Mouse (Mus musculus): ENCODE data around the gene Grm7. TPM values are rescaled to one million over a fixed set of nuclear protein-coding genes. Genes with fewer than 3 reads are reported as not detected.

Grm7 gene
- polyA plus RNA-seq, 1 experiment from 2014 or later = 0.62 TPM

DNA sequence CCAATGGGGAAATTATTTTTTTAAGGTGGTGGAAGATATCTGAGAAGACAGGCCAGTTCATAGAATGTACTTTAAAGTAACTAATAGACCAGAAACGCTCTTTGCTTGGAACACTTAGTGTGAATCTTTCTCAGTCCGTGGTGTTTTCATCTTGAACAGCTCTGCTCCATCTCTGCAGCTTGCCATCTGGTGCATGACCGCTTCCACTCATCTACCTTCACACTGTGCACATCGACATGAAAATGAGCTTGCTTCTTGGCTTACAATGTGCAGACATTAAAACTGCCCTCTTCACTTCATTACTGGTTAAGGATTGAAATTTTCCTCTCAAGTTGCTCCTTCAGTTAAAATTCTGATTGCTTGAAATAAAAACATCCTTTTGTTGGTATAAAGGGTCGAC lies 854.2 kb downstream of the Grm7 start:
- Histone ChIP-seq H3K4me2 (no peak overlapping the region), H3K27me3 (ENCODE audit: control insufficient read depth, insufficient read depth, low read length) (no peaks in the 10 kb centered on the region), H3K27ac (ENCODE audit: low read depth, low read length) (no peak overlapping the region), H3K4me1 (ENCODE audit: control insufficient read depth, insufficient read depth, low read length) (no peaks in the 10 kb centered on the region), H3K4me3 (ENCODE audit: low read depth, low read length) (no peak overlapping the region), H3K36me3 (ENCODE audit: control insufficient read depth, insufficient read depth, low read length) (no peaks in the 10 kb centered on the region), H3K9ac (ENCODE audit: low read depth, low read length) (no peak overlapping the region), H3K9me3 (replicated peaks; ENCODE audit: control insufficient read depth, low read length) (no peaks in the 10 kb centered on the region)
- 78% methylated on average over 5 of the region's 5 CpGs for WGBS (ENCODE audit: insufficient replicate concordance)
- ATAC-seq (replicated peaks; ENCODE audit: insufficient number of reproducible peaks, low FRiP score, low TSS enrichment) = no peak

DNA sequence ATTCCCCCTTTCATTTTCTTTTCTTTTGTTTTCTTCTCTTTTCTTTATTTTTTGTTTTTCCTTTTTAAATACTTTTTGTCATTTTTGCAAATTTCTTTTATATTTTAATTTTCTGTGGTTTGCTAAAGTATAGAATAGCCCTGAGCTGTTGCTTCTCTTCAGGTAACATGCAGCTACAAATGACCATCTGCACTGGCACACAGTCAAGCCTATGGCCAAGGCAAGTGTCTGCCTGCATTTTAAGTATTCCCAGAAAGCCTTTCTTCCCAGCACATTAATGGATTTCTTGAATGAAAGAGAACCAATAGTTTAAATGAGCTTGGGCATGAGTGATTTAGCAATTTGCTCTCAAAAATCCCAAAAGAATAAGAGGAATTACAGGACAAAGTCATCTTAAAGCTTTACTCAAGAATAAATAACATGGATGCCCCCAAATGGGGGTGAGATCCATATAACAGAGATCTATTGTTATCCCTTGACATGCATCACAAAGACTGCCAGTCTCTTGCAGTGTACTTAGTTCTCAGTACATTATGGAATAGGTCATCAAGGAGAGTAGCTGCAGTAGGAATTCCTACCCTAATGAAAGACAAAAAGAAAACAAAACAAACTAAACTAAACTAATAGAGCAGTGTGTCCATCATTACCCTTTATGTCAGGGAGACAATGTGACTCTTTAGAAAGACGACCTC lies 865.5 kb downstream of the Grm7 start:
- H3K4me2 ChIP-seq = no peak overlapping the region
- H3K27ac ChIP-seq (ENCODE audit: low read depth, low read length) = no peak overlapping the region
- no peak for ATAC-seq (replicated peaks; ENCODE audit: insufficient number of reproducible peaks, low FRiP score, low TSS enrichment)
- WGBS (ENCODE audit: insufficient replicate concordance) = 83% methylated on average over 1 of the region's 1 CpGs
- H3K4me3 ChIP-seq (ENCODE audit: low read depth, low read length) = no peak overlapping the region
- H3K9me3 ChIP-seq (replicated peaks; ENCODE audit: control insufficient read depth, low read length) = no peaks in the 10 kb centered on the region
- H3K4me1 ChIP-seq (ENCODE audit: control insufficient read depth, insufficient read depth, low read length) = no peaks in the 10 kb centered on the region
- no peaks in the 10 kb centered on the region for H3K36me3 ChIP-seq (ENCODE audit: control insufficient read depth, insufficient read depth, low read length)
- H3K9ac ChIP-seq (ENCODE audit: low read depth, low read length) = no peak overlapping the region
- no peaks in the 10 kb centered on the region for H3K27me3 ChIP-seq (ENCODE audit: control insufficient read depth, insufficient read depth, low read length)

DNA sequence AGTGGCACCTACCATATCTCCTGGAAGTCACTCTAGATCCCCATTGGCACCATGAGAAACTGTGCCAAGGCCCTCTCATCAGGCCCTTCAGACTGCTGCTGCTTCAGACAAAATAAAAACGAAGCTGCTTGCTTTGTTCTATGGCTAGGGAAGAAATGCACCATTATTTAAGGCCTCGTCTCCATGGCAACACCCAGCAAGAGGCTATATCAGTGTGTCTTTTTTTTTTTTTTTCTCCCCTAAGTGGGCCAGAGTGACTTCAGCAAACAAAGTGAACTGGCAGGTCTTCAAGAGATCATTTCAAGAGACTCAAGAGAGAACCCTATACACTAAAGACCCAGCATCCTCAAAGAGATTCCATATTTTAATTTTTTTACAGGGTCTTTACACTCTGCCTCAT lies 867.0 kb downstream of the Grm7 start:
- H3K4me1 ChIP-seq (ENCODE audit: control insufficient read depth, insufficient read depth, low read length) = no peaks in the 10 kb centered on the region
- H3K4me3 ChIP-seq (ENCODE audit: low read depth, low read length) = no peak overlapping the region
- H3K36me3 ChIP-seq (ENCODE audit: control insufficient read depth, insufficient read depth, low read length) = no peaks in the 10 kb centered on the region
- WGBS (ENCODE audit: insufficient replicate concordance) = 49% methylated on average over 2 of the region's 2 CpGs
- no peak for ATAC-seq (replicated peaks; ENCODE audit: insufficient number of reproducible peaks, low FRiP score, low TSS enrichment)
- no peaks in the 10 kb centered on the region for H3K9me3 ChIP-seq (replicated peaks; ENCODE audit: control insufficient read depth, low read length)
- no peak overlapping the region for H3K9ac ChIP-seq (ENCODE audit: low read depth, low read length)
- H3K4me2 ChIP-seq = no peak overlapping the region
- no peak overlapping the region for H3K27ac ChIP-seq (ENCODE audit: low read depth, low read length)
- no peaks in the 10 kb centered on the region for H3K27me3 ChIP-seq (ENCODE audit: control insufficient read depth, insufficient read depth, low read length)

DNA sequence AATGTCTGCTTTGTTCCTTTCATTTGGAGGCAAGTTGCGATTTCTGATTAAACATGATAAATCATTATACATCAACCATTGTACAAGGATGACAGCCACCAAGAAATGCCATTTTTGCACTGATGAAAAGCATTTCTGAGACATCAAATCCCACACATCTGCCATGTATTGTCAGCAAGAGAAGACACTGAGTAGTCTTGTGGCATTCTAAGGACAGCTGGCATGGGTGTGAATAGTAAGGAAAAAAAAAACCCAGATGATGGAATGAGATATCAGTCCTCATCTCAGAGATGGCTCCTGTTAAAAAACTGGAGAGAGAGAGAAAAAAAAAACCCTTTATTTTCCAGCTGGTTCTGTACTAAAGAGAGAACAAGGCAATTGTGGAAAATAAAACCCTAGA lies 875.8 kb downstream of the Grm7 start:
- H3K9me3 ChIP-seq (replicated peaks; ENCODE audit: control insufficient read depth, low read length) = no peaks in the 10 kb centered on the region
- H3K36me3 ChIP-seq (ENCODE audit: control insufficient read depth, insufficient read depth, low read length) = no peaks in the 10 kb centered on the region
- H3K4me3 ChIP-seq (ENCODE audit: low read depth, low read length) = no peak overlapping the region
- WGBS (ENCODE audit: insufficient replicate concordance) = 68% methylated on average over 1 of the region's 1 CpGs
- H3K4me1 ChIP-seq (ENCODE audit: control insufficient read depth, insufficient read depth, low read length) = no peaks in the 10 kb centered on the region
- no peak for ATAC-seq (replicated peaks; ENCODE audit: insufficient number of reproducible peaks, low FRiP score, low TSS enrichment)
- H3K27ac ChIP-seq (ENCODE audit: low read depth, low read length) = no peak overlapping the region
- H3K4me2 ChIP-seq = no peak overlapping the region
- no peaks in the 10 kb centered on the region for H3K27me3 ChIP-seq (ENCODE audit: control insufficient read depth, insufficient read depth, low read length)
- no peak overlapping the region for H3K9ac ChIP-seq (ENCODE audit: low read depth, low read length)

DNA sequence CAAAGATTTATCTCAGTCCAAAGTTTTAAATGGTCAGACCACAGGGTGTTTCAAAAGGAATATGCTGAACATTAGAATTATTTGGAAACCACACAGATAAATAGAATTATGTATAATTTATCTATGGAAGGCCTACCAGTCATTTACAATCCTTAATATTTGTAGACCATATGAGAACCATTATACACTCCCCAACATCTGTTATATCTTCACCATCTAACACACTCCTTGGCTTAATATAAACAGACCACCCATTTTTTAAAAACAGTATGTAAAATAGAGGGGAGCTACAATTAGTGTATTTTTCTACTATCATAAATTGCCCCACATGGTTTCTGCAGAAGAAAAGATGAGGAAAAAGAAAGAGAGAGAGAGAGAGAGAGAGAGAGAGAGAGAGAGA lies 876.7 kb downstream of the Grm7 start:
- H3K4me1 ChIP-seq (ENCODE audit: control insufficient read depth, insufficient read depth, low read length) = no peaks in the 10 kb centered on the region
- no peak overlapping the region for H3K4me3 ChIP-seq (ENCODE audit: low read depth, low read length)
- ATAC-seq (replicated peaks; ENCODE audit: insufficient number of reproducible peaks, low FRiP score, low TSS enrichment) = no peak
- H3K27me3 ChIP-seq (ENCODE audit: control insufficient read depth, insufficient read depth, low read length) = no peaks in the 10 kb centered on the region
- H3K4me2 ChIP-seq = no peak overlapping the region
- no peak overlapping the region for H3K27ac ChIP-seq (ENCODE audit: low read depth, low read length)
- no peaks in the 10 kb centered on the region for H3K36me3 ChIP-seq (ENCODE audit: control insufficient read depth, insufficient read depth, low read length)
- H3K9ac ChIP-seq (ENCODE audit: low read depth, low read length) = no peak overlapping the region
- H3K9me3 ChIP-seq (replicated peaks; ENCODE audit: control insufficient read depth, low read length) = no peaks in the 10 kb centered on the region

DNA sequence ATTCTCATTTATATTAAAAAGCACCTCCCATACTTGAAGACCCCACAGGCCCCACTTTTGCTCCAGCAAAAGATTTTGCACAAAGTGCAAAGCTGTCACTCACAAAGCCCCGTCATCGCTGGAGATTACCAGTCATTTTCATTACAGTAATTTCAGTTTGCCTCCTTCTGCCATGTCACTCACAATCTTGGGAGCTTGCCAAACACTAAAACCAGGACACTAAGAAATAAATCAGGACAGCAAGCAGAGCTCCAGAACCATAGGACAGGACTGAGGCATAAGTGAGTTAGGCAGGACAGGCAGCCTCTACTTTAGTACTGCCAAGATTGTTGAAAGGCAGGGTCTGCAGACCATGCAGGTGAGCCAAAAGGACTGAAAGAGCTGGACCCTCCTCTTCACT lies 884.6 kb downstream of the Grm7 start:
- WGBS (ENCODE audit: insufficient replicate concordance) = 72% methylated on average over 2 of the region's 2 CpGs
- Histone ChIP-seq H3K9me3 (replicated peaks; ENCODE audit: control insufficient read depth, low read length) (no peaks in the 10 kb centered on the region), H3K27ac (ENCODE audit: low read depth, low read length) (no peak overlapping the region), H3K9ac (ENCODE audit: low read depth, low read length) (no peak overlapping the region), H3K4me2 (no peak overlapping the region), H3K4me1 (ENCODE audit: control insufficient read depth, insufficient read depth, low read length) (no peaks in the 10 kb centered on the region), H3K27me3 (ENCODE audit: control insufficient read depth, insufficient read depth, low read length) (no peaks in the 10 kb centered on the region), H3K36me3 (ENCODE audit: control insufficient read depth, insufficient read depth, low read length) (no peaks in the 10 kb centered on the region), H3K4me3 (ENCODE audit: low read depth, low read length) (no peak overlapping the region)
- no peak for ATAC-seq (replicated peaks; ENCODE audit: insufficient number of reproducible peaks, low FRiP score, low TSS enrichment)

DNA sequence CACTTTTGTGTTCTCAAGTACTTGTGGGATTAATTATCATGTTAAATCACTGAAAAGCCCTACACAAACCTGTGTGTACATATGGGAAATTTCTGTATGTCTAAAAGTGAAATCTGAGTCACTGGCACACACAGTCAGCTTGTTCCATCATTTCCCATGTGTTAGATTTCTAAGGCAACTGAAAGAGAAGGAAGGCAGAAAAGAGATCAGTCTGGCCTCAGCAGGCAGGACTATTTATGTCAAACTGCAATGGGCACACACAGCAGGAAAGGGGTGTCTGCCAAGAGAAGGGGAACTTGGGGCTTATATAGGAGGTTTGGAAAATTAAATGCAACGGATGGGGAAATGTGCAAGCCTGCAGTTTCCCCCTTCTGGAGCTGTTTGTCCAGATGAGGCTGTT lies 913.2 kb downstream of the Grm7 start:
- Histone ChIP-seq H3K4me3 (ENCODE audit: low read depth, low read length) (no peak overlapping the region), H3K27ac (ENCODE audit: low read depth, low read length) (no peak overlapping the region), H3K4me2 (no peak overlapping the region), H3K9me3 (replicated peaks; ENCODE audit: control insufficient read depth, low read length) (no peaks in the 10 kb centered on the region), H3K36me3 (ENCODE audit: control insufficient read depth, insufficient read depth, low read length) (no peaks in the 10 kb centered on the region), H3K9ac (ENCODE audit: low read depth, low read length) (no peak overlapping the region), H3K27me3 (ENCODE audit: control insufficient read depth, insufficient read depth, low read length) (no peaks in the 10 kb centered on the region), H3K4me1 (ENCODE audit: control insufficient read depth, insufficient read depth, low read length) (no peaks in the 10 kb centered on the region)
- 76% methylated on average over 1 of the region's 1 CpGs for WGBS (ENCODE audit: insufficient replicate concordance)
- ATAC-seq (replicated peaks; ENCODE audit: insufficient number of reproducible peaks, low FRiP score, low TSS enrichment) = no peak

DNA sequence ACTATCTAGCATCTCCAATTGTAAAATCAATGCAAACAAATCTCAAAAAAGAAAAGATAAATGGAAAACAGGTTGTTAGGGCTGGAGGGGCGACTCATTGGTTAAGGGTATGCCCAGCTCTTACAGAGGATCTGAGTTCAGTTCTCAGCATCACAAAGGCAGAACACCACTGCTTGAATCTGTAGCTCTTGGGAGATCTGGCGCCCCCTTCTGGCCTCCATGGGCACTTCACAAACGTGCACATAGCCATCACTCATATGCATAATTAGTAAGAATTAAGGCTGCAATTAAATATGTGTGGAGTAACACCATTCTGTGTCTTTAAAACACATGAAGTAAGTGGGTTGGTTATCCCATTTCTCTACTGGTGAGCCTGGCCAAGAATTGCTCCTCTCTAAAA lies 914.1 kb downstream of the Grm7 start:
- no peaks in the 10 kb centered on the region for H3K9me3 ChIP-seq (replicated peaks; ENCODE audit: control insufficient read depth, low read length)
- WGBS (ENCODE audit: insufficient replicate concordance) = 56% methylated on average over 3 of the region's 3 CpGs
- no peak for ATAC-seq (replicated peaks; ENCODE audit: insufficient number of reproducible peaks, low FRiP score, low TSS enrichment)

DNA sequence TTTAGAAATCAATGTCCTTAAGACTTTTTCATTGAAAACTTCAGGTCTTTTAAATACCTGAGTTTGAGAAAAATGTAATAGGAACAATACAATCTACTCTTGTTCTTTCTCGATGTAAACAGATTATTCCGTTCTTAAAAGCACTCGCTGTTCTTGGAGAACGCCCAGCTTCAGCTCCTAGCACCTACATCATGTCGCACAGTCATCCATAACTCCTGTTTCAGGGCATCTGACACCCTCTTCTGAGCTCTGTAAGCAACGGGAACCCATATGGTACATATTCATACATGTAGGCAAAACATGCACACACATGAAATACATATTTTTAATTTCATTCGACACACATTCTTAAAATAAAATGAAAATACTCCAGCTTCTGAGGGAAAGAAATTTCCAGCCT lies 916.0 kb downstream of the Grm7 start:
- no peak overlapping the region for H3K27ac ChIP-seq (ENCODE audit: low read depth, low read length)
- 80% methylated on average over 7 of the region's 7 CpGs for WGBS (ENCODE audit: insufficient replicate concordance)
- H3K27me3 ChIP-seq (ENCODE audit: control insufficient read depth, insufficient read depth, low read length) = no peaks in the 10 kb centered on the region
- H3K9ac ChIP-seq (ENCODE audit: low read depth, low read length) = no peak overlapping the region
- no peaks in the 10 kb centered on the region for H3K36me3 ChIP-seq (ENCODE audit: control insufficient read depth, insufficient read depth, low read length)
- no peak overlapping the region for H3K4me3 ChIP-seq (ENCODE audit: low read depth, low read length)
- H3K4me2 ChIP-seq = no peak overlapping the region
- no peaks in the 10 kb centered on the region for H3K4me1 ChIP-seq (ENCODE audit: control insufficient read depth, insufficient read depth, low read length)
- no peak for ATAC-seq (replicated peaks; ENCODE audit: insufficient number of reproducible peaks, low FRiP score, low TSS enrichment)
- no peaks in the 10 kb centered on the region for H3K9me3 ChIP-seq (replicated peaks; ENCODE audit: control insufficient read depth, low read length)

More for the DNA sequence above, 914.1 kb downstream of the Grm7 start:
- Histone ChIP-seq H3K27me3 (ENCODE audit: control insufficient read depth, insufficient read depth, low read length) (no peaks in the 10 kb centered on the region), H3K9ac (ENCODE audit: low read depth, low read length) (no peak overlapping the region), H3K4me3 (ENCODE audit: low read depth, low read length) (no peak overlapping the region), H3K27ac (ENCODE audit: low read depth, low read length) (no peak overlapping the region), H3K4me2 (no peak overlapping the region), H3K36me3 (ENCODE audit: control insufficient read depth, insufficient read depth, low read length) (no peaks in the 10 kb centered on the region), H3K4me1 (ENCODE audit: control insufficient read depth, insufficient read depth, low read length) (no peaks in the 10 kb centered on the region)
